Mouse (Mus musculus): Measurements from ENCODE around the gene Scfd2.

GRCm38 (mm10) chr5:74311200-74311825 is 220.2 kb downstream of the Scfd2 start:
- TF ChIP-seq POLR2A (IDR thresholded peaks at IDR 0.05; ENCODE audit: extremely low read depth, insufficient read depth, low read length) (no peak), CTCF (IDR thresholded peaks at IDR 0.05; ENCODE audit: low read depth, low read length) (peak; percentile 52)

Measured in liver, adult 2 months (tissue).